Mouse (Mus musculus): Measurements from ENCODE around the gene Prkch. TPM values are rescaled to one million over a fixed set of nuclear protein-coding genes. Genes with fewer than 3 reads are reported as not detected.

The Prkch gene
- total RNA-seq, 2 experiments from 2014 or later: 3.3 to 3.6 TPM

DNA sequence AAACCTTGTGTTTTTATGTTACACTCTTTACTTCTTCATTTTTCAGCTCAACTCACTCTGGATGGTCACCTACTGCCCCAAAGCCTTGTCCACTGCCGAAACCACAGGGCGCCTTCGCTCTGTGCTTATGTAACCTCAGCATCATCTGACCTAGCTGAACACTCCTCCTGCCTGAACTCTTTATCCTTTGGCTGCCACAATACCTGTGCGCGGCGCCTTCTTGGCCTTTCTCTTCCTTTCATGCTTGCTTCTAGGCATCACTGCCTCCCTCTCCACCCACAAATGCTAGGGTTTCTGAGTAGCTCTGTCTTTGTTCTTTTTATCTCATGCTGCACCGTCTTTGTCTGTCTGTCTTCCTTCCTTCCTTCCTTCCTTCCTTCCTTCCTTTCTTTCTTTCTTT is 3.8 kb upstream of the Prkch start:
- DNase-seq (ENCODE audit: low spot score in 2 of 2): no peak

DNA sequence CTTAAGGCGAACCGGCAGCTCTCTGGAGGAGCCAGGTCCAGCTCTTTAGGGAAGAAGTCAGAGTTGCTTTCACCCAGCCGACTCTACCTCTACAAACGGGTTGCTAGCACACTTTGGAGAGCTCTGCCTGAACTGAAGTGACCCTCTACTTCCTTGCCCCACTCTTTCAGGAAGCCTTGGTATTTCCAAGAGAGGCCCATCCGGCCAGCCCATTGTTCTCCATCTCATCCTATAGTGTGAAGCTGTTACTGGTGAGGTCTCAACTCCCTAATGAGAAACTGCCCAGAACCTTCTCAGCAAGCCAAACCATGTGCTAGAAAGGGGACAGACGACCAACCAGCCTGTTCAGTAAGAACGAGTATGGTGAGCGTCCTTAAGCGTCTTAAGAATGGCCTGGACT is 1.3 kb upstream of the Prkch start:
- DNase-seq (ENCODE audit: low spot score in 2 of 2): no peak

DNA sequence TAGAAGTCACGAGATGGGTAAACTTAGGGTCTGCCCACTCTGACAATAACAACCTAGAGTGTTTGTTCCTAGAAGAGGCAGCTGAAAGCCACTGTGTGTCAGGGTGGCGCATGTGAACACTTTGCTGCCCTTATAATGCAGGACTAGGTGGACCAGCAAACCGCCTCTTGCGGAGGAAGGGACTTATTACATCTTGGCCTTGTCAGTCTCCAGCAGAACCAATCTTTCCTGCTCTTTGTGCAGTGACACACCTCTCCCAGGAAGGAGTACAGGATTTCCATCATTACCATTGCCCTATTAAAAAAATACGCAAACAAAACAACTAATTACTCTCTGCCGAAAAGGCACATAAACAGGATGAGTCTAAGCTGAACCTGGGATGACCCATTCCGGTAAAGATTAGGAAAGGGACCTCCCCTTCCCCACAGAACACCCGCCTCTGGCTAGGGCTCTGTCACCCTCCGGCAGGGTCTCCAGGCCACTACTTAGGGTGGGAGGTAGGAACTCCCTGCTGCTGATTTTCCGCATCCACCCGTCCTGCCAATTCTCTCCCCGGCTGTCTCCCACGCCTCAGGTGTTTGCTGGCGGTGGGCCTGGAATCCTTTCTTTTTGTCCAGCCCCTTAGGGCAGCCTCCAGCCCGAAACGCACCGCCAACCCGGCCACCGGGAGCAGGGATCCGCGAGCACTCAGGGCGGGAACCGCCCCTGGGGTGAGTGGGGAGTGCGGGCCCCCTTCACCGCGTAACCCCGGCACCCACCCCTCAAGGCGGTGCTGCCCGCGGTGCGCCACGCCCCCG is 585 bp upstream of the Prkch start:
- no peak for DNase-seq (ENCODE audit: low spot score in 2 of 2)

DNA sequence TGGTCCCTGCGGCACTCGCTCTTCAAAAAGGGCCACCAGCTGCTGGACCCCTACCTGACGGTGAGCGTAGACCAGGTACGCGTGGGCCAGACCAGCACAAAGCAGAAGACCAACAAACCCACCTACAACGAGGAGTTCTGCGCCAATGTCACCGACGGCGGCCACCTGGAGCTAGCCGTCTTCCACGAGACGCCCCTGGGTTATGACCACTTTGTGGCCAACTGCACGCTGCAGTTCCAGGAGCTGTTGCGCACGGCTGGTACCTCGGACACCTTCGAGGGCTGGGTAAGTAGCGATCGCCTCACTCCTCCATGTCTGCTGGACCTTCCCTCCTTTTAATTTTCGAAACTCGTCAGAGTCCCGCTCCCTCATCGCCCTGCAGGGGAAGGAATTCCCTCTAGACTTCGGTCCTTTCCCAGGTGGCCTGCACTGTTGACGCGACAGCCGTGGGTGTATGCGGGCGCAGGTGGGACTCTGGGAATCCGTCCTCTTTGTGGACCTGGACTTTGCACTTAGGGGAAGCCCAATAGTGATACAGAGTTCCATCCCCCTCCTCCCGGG is 725 bp downstream of the Prkch start:
- DNase-seq (ENCODE audit: low spot score in 2 of 2): no peak

DNA sequence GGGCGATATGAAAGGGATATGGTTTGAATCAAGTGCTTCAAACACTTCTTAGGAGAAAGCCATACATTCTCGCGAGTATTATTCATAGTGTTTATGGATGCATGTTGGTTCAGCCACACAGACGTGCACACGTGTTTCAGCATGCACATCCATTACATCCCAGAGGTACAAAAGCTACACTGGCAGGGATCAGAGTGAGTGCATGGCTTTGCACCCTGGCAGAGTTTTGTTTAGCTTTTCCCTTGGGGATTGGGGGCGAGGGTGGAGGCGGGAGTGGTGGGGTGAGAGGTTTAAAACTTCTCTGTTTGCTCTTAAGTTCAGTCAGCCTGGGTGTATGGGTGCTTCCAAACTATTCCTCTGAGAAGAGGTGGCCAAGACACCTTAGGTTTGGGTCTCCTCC is 1.3 kb downstream of the Prkch start:
- DNase-seq (ENCODE audit: low spot score in 2 of 2): no peak

DNA sequence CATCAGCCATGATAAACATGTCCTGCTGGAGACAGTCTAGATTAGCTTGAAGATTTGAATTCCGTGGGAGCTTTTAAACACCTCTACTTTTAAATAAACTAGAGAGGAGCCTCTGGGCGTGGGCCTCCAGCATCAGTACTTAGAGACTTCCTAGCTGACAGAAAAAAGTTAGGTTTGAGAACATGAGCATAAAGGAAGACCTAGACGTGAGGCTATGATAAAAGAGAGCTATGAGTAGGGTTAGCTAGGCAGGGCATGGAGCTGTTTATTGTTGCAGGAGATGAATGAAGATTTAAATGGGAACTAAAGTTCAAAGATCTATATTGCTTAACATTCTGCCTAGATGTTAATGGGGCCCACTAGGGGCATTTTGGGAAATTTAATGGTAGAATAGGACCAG is 2.7 kb downstream of the Prkch start:
- DNase-seq (ENCODE audit: low spot score in 2 of 2): no peak

DNA sequence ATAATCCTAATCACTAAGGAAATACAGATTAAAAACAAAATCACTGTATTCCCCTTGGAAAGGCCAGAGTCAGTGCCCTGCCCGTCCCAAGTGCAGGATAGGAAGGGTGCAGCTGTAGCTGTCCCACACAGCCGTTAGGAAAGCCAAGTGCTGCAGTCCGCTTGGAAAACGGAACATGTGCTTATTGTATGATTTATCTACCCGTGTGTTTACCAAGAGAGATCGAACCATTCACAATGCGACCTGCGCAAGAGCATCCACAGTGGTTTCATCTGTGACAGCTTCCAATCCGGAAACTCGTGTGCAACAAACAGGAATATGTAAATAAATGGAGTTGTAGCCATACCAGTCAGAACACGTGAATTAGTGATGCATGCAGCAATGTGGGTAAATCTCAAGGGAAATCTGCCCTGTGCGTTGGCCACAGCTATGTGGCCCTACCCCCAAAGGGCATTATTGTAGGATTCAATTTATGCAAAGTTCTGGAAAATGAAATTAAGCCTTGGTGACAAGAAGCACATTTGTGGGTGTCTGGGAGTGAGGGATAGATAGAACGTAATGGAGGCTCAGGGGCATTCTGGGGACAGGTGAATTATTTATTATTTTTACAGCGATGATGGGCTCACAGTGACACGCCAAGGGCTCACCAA is 6.2 kb downstream of the Prkch start:
- no peak for DNase-seq (ENCODE audit: low spot score in 2 of 2)

DNA sequence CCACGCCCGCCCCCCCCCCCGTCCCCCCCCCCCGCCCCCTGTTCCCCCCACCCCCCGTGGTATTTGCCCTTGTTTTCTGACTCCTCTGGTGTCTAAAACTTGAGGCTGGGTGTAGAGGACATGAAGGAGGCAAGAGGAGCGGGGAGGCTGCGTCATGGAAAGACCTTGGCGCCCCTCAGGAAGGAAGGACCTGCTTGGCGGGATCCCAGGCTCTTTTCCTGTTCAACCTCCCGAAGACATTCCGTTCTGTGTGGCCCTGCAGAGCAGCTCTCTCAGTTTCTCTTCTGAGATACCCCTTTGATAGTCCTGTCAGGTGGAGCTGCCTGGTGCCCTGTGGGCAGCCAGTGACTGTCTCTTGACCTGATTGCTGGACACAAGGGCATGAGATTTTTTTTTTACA is 7.0 kb downstream of the Prkch start:
- no peak for DNase-seq (ENCODE audit: low spot score in 2 of 2)

DNA sequence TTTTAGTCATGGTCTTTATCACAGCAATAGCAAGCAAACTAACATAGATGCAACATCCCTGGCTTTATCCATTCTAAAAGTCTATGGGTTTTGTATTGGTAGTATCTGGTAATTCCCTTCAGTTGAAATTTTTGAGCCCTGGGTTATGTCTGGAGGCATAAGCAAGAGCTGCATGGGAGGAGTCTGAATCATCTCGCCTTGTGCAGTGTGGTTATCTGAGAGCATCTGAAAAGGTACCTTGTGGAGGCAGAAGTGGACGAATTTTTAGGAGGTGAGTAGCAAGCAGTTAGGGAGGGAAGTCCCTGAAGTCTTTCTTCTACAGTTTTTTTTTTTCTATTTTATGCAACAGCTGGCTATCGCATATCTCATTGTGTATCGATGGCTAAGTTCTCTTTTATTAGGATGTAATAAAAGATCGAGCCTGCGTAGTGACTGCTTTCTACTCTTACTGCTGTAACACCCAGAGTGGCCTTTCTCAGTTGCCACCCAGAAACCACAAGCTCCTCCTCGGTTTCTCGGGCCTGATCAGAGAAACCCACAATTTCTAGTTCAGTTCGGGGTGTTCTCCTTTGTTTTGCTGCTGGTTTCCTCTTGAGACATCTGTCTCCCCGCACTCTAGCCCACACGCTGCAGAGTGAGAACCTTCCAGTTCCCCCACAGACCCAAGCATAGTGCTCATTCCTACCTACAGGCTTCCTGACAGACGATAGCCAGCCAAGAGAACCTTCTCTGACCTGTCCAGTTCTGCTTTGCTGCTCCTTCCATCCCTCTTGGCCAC is 8.6 kb downstream of the Prkch start:
- peak in 1 of 2 experiments; percentile 9 for DNase-seq (ENCODE audit: low spot score in 2 of 2)

DNA sequence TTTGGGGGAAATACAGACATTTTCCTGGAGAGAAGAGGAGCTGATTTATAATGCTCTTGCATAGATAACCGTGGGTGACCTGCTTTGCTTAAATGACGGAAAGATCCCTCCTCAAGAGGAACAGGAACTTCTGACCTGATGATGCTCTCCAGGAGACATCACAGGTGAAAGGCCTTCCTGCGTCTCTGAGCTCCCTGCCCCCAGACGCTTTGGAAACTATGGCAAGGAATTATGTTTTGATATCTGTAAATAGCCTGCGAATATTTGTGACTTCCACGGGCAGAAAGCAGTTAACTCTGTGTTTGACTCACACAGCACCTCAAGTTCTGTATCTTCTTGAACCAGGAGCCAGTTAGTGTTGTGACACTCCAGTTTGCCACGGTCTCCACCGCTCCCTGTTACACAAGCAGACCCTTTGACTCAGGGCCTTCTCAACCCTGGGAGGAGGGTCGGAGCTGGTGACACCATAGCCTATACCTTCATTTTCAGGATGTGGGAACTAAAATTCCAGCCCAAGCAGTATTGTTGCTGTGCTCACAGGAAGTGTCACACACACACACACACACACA is 9.7 kb downstream of the Prkch start:
- DNase-seq (ENCODE audit: low spot score in 2 of 2): no peak

DNA sequence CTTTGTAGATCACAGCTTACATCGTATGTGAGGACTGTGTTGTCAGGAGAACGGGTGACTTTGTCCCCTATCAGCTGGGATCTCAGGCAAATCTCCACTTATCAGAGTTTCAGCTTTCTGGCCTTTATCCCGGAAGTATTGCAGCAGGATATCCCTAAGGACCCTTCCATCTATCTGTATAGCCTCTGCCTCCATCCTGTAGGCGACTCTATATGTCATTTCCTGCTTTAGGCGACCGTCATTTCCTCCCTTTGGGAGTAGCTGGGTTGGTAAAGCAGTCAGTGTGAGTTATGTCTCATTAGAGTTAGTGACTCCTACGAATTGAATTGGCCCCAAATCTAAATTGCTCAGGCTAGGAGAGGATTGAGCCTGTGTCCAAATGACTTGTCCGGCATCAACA is 10.6 kb downstream of the Prkch start:
- DNase-seq (ENCODE audit: low spot score in 2 of 2): no peak

DNA sequence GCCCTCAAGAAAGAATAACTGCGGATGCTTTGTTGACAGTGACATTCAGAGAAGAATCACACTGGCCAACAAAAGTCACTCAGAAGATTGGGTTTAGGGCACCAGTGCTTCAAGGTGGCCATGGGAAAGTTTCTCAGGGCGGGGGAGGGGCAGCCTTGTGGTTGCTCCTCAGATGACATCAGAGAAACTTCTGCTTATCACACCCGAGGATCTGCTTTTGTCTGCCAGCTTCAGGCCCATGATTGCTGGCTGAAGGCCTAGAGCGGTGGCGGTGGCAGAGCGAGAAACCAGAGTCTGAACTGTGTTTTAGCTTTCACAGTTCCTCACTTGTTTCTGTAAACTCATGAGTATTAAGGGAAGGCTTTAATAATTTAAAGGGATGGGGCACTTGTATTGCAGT is 13.6 kb downstream of the Prkch start:
- peak in 1 of 2 experiments; percentile 16 for DNase-seq (ENCODE audit: low spot score in 2 of 2)

DNA sequence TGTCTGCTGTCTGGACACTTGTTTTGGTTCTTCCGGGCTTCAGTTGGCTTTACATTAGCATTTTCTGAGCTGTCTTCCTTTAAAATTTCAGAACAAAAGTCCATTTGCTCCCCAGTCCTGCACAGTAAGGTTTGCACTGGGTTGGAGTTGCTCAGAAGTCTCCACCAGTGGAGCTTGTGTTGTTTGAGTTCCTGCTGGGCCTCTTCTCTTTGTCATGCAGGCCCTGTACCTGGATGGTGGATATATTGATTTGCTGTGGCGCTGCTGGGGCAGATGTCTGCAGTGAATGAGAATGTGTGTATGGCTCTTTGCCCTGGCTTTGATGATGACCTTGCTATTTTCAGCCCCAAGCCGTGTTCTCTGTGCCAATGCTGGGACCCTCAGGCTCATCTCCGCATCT is 15.9 kb downstream of the Prkch start:
- DNase-seq (ENCODE audit: low spot score in 2 of 2): no peak

DNA sequence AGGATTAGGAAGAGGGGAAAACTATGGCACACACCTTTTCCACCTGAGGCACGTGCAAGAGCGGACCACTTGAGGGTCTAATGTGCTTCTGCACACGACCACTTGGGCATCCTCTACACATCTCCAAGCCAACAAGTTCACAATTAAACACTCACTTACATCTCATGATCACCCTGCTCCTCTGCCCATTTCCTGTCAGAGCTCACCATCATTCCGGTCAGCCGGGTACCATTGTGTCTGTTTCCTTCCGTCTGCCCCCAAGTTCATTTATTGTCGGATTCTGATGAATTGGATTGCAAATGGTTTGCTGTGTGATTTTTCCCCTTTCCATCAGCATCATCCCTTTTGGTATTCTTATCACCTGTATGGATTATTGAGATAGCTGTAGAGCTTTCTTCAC is 18.4 kb downstream of the Prkch start:
- DNase-seq (ENCODE audit: low spot score in 2 of 2): no peak

DNA sequence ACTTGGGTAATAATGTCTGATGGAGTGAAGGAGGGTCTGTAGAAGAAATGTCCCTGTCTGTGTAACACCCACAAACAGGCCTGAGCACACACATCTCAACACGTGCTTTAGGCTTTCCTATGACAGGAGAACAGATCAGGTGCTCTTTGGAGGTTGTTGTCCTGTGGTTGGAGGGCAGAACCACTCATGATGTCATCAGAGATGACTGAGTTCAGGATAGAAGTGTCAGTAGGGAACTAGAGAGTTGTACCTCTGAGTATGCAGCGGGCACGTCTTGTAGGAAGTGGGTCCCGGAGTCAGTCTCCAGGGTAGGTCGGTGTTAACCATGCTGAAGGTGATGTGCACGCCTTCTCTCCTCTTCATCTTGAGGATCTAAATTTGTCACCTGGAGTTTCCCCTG is 19.1 kb downstream of the Prkch start:
- no peak for DNase-seq (ENCODE audit: low spot score in 2 of 2)

DNA sequence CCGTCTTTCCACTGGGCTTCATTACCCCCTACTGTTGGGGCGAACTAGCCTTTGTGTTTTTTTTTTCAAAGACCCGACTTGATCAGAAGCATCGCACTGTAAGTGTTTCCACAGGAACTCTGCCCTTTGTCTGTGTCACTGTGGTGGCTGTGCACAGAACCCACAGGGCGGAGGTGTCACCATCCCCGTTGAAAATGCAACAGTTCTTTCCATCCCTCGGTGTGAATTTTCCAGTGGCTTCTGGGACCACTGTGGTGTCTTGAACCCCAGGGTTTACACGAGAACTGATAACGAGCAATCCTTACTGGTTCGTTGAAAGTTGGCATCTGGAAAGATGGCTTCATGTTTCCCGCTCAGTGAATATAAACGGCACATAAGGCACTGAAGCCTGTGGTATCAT is 20.2 kb downstream of the Prkch start:
- DNase-seq (ENCODE audit: low spot score in 2 of 2): no peak

DNA sequence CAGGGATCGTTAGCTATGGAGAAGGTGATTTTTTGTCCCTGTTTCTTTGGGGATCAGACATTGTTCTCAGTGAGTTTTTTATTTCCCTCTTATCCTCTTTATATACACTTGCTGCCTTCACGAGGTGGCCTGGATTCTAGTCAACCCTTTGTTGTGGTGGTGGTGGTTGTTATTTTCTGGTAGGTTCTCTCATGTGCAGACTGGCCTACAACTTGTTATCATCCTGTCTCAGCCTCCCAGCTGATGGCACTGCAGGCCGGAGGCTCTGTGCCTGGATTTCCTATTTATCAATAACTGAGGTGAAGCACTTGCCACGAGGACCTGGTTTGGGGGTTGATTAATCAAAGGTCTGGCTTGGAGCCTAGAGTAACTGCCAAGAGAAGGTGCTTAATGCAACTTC is 20.6 kb downstream of the Prkch start:
- no peak for DNase-seq (ENCODE audit: low spot score in 2 of 2)

DNA sequence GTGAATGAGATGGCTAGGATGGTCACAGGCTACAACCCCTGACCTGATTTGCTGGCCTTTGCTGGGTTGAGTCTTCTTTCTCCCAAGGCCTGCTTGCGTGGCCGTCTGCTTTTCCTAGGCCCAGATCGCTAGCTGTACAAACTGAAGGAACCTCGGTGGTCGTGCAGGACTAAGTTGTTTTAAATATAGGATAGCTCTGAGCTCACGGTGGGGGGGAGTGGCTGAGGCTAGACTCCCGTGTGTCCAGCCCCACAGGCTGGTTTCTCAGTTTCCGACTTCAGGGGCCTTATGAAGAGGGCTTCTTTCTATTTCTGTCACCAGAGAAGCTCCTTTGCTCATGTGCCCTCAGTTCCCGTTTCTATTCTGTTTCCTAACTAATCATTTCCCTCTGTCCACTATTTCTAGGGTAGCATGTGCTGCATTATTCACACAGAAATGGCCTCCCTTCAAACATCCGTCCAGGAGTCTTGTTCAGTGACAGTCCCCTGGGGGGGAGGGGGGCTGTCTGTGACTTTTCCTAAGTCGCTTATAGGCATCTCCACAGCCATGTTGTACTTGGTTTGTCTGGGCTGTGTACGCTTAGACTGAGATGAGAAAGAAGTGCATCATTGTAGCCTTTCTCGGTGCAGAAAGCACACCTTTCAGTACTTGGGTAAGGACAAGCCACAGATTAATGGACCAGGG is 22.9 kb downstream of the Prkch start:
- DNase-seq (ENCODE audit: low spot score in 2 of 2): no peak

DNA sequence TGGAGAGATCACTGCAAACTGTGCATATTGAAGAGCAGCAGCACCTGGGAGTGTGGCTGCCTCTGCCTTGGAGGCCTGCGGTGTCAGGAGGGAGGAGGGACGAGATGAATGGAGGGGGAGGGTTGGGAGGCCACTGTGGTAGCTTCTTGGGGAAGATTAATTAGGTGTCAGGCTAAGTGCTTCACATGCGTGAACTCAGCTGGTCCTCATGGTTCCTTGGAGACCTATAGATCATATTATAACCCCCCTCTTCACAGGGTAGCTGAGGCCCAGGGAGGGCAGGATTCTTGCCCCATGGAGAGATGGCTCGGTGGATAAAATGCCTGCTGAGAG is 23.4 kb downstream of the Prkch start:
- no peak for DNase-seq (ENCODE audit: low spot score in 2 of 2)

DNA sequence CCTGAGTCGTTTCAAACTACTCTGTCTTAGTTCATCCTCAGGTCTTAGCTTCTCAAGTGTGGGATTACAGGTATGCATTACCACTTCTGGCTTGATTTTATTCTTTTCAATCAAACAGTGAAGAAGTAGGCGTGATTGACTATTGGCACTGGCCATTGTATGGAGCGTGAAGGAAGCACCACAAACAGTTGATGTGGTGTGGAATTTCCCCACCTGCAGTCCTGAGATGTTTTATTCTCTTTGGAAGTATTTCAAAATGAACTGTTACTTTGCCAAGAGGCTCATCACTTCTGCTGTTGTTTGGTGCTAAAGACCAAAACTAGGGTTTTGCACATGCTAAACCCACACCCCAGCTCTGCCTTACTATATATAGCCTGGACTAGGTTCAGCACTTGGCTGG is 24.7 kb downstream of the Prkch start:
- no peak for DNase-seq (ENCODE audit: low spot score in 2 of 2)

Measured in layer of hippocampus, adult 18-20 months (tissue).